Mouse (Mus musculus) liver, adult 2 months (tissue): ENCODE results near the gene Arhgef40. TPM values are rescaled to one million over a fixed set of nuclear protein-coding genes. Genes with fewer than 3 reads are reported as not detected.

ENCODE experiments used
- DNase-seq: peaks from one replicate; pipeline ENCODE4 v3.0.0-alpha.2; 2011; ENCODE audit warnings: low read depth, low spot score; ENCODE audit errors: extremely low read depth
- H3K27ac ChIP-seq: fragments of 200-500 bp; replicated peaks from 2 replicates; pipeline ENCODE4 v1.5.1; 2012; ENCODE audit warnings: low read depth, mild to moderate bottlenecking, control low read depth, inconsistent platforms, low read length; ENCODE audit not compliant: insufficient read depth
- H3K27me3 ChIP-seq: fragments of 200-500 bp; 2 replicates; pipeline ENCODE4 v1.6.1; 2012; ENCODE audit warnings: mild to moderate bottlenecking, moderate library complexity, low read length, inconsistent platforms; ENCODE audit not compliant: control insufficient read depth, insufficient read depth
- H3K36me3 ChIP-seq: fragments of 200-500 bp; 2 replicates; pipeline ENCODE4 v1.6.1; 2012; ENCODE audit warnings: low read length, inconsistent platforms; ENCODE audit not compliant: control insufficient read depth, insufficient read depth
- H3K4me1 ChIP-seq: fragments of 200-500 bp; 2 replicates; pipeline ENCODE4 v1.6.1; 2011; ENCODE audit warnings: low read length; ENCODE audit not compliant: control insufficient read depth, insufficient read depth
- H3K4me3 ChIP-seq: fragments of 200-500 bp; 2 replicates; pipeline ENCODE4 v1.5.1; 2011; ENCODE audit warnings: low read depth, mild to moderate bottlenecking, control low read depth, low read length, moderate library complexity; ENCODE audit not compliant: insufficient read depth
- H3K79me2 ChIP-seq: fragments of 200-500 bp; 2 replicates; pipeline ENCODE4 v1.6.1; 2012; ENCODE audit warnings: inconsistent platforms, mild to moderate bottlenecking, low read length, moderate library complexity; ENCODE audit not compliant: control insufficient read depth, insufficient read depth
- H3K9ac ChIP-seq: fragments of 200-500 bp; 2 replicates; pipeline ENCODE4 v1.6.1; 2012; ENCODE audit warnings: low read depth, mild to moderate bottlenecking, control low read depth, inconsistent platforms, low read length
- CTCF ChIP-seq: fragments of 200-500 bp; IDR thresholded peaks from 2 replicates; pipeline ENCODE4 v1.5.1; 2011; ENCODE audit warnings: low read depth, low read length, control low read depth
- POLR2A ChIP-seq: fragments of 200-500 bp; IDR thresholded peaks from 2 replicates; pipeline ENCODE4 v1.6.1; 2011; ENCODE audit warnings: low read length, control low read depth; ENCODE audit not compliant: insufficient read depth; ENCODE audit errors: extremely low read depth
- WGBS: fragments of 180-500 bp; shearing (Covaris S2); methylation state at CpG from one replicate; pipeline ENCODE4 v1.1.7; 2018; 5-methylcytosine and 5-hydroxymethylcytosine counted together
- polyA plus RNA-seq: library from polyadenylated mRNA; depleted of rRNA; stranded (reverse); fragments of >200 nt; gene quantifications from 2 replicates; pipeline ENCODE4 v1.2.3, GENCODE M21; 2012
- total RNA-seq: library from RNA; depleted of rRNA; stranded (reverse); fragments of >200 nt; gene quantifications from 2 replicates; pipeline ENCODE4 v1.2.3, GENCODE M21; 2014

The Arhgef40 gene
- total and polyA plus RNA-seq, 2 experiments, result 6.1 to 16.1 TPM

DNA sequence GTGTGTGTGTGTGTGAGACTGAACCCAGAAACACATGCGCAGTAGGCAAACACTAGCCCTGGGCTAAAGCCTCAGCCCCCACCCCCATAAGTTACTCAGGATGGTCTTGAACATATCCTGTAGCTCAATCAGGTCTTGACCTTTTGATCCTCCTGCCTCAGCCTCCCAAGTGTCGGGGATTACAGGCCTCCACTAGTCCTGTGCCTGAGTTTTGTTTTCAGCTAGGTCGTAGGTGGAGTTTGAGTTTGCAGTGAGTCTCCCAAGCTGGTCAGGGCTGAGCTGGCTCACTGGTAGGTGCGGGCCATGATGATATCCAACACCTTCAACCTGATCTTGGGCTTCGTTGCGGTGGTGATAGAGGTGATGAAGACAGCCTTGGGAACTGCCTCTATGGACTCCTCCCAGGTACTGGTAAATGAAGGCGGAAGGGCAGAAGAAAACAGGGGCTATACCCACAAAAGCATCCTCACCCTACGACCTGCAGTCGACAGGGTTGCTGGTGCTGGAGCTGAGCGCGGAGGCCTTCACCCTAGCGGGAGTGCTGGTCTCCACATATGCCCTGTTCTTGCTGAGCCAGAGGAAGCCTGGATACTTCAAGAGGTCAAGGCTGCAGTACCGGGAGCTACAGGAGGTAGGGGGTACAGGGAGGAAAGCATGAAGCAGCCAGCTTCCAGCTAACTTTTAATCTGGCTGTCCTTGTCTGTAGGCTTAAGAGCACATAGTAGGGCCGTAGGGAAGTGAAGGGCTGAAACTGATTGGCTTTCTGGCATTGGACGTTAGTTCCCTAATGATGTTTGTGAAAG, 33.9 kb downstream of the Arhgef40 start:
- TF ChIP-seq CTCF (no peak), POLR2A (no peak)
- Histone ChIP-seq H3K36me3 (no peaks in the 10 kb centered on the region), H3K4me3 (no peak overlapping the region), H3K27ac (no peak overlapping the region), H3K9ac (no peak overlapping the region), H3K27me3 (no peaks in the 10 kb centered on the region), H3K79me2 (peaks cover 15% of the 10 kb centered on the region; the same call in 1 of the 2 replicates), H3K4me1 (peaks cover 35% of the 10 kb centered on the region)
- 74% methylated on average over 15 of the region's 15 CpGs for WGBS
- DNase-seq, result no peak

DNA sequence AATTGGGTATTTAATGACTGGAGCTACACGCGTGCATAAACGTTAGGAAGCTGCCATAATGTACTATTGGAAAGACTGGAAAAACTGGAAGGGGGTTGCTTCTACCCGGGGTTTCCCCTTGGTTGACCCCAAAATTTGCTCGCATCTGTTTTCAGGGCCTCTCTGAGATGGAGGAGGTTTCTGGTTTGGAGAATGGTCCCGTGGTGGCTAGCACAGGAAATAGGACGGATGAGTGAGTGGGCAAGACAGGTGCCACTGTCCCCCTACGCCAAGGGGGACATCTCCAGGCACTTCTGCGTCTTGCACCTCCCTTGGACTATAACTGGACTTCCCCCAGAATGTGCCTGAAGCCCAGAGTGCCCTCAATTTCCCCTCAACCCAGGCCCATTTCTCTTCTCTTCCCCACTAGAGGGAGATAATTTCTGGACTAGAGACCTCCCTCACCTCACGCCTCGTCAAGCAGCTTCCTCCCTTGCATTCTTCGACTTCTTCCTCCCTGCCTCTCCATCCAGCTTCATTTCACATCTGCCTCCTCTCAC, 34.6 kb downstream of the Arhgef40 start:
- H3K4me3 ChIP-seq, result peak overlapping the region; percentile 79
- WGBS, result 17% methylated on average over 12 of the region's 12 CpGs
- peaks cover 35% of the 10 kb centered on the region for H3K4me1 ChIP-seq
- no peak for DNase-seq
- TF ChIP-seq CTCF (peak; percentile 41), POLR2A (no peak)
- peak overlapping the region; percentile 72 for H3K9ac ChIP-seq
- no peaks in the 10 kb centered on the region for H3K27me3 ChIP-seq
- H3K36me3 ChIP-seq, result no peaks in the 10 kb centered on the region
- H3K79me2 ChIP-seq, result peaks cover 15% of the 10 kb centered on the region; the same call in 1 of the 2 replicates
- H3K27ac ChIP-seq, result peak overlapping the region; percentile 70

DNA sequence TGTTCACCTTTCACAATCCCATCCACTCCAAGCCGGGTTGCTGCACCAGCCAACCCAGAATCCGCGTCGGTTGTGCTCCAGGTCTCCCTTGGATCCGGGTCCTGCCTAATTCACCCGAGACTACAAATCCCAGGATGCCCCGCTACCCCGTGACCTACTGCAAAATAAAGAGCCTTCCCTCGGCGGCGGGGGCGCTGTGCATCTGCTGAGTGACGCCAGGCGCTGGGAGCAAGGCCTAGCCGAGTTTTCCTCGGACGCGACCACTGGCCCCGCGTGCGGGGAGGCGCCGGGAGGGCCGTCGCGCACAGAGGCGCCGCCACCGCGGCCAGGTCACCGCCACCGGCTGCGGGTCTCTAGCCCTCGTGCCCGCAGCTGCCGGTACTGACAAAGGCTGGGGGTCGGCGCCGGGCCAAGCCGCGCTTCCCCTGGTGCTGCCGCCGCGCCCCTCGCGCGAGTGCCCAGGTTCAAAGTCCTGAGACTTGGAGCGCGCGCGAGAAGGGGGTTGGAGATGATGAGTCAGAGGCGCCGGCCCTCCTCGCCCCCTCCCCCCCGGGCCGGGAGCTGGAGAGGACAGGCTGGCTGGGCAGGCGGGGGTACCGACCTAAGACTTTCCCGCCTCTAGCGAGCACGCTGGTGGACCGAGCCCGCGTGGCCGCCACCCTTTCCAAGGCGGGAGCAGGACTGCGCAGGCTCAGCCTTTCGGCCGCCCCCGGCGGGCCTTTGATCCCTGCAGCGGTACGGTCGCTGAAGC, 35.2 kb downstream of the Arhgef40 start:
- Histone ChIP-seq H3K27me3 (no peaks in the 10 kb centered on the region), H3K9ac (peak overlapping the region; percentile 97), H3K27ac (peak overlapping the region; percentile 96), H3K79me2 (peaks cover 15% of the 10 kb centered on the region; the same call in 1 of the 2 replicates), H3K4me1 (peaks cover 35% of the 10 kb centered on the region), H3K4me3 (peak overlapping the region; percentile 79), H3K36me3 (no peaks in the 10 kb centered on the region)
- under 1% methylated on average over 74 of the region's 74 CpGs for WGBS
- DNase-seq, result peak; percentile 88
- TF ChIP-seq CTCF, result peak; percentile 64
- TF ChIP-seq POLR2A, result peak; percentile 51; the same call in 1 of the 2 replicates

DNA sequence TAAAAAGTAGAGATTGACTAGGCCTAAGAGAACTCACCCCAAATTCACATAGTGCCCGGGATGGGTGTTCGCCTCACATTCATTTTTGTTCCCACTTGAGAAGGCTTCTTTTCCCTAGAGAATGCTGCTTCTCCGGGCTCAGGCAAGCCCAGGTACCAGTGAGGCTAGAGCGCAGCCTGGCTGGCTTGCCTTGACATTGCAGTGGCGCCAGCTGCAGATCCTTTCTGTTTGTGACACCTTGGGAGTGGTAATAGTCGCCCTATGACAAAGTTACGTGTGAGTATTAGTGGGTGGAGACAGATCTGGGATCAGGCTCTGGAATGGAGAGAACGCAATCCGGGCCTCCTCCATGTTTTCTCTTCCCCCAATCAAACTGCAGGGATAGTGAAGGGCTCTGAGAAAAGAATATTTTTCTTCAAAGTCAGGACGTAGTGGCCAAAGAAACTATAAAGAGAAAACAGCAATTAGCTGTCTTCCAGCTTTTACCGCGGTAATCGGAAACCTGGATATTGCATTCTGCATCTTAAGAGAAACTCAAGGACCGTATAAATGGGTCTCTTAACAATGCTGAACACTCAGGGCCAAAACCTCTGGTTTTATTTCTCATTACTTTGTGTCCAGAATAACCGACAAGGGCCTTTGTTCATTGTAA, 36.1 kb downstream of the Arhgef40 start, which contains the start of gene Zfp219:
Gene Zfp219 (minus strand): TSS at position 248 of the 652 bp plus-strand sequence.
- peaks cover 15% of the 10 kb centered on the region; the same call in 1 of the 2 replicates for H3K79me2 ChIP-seq
- peak within 1 kb of the TSS; percentile 97 for H3K9ac ChIP-seq
- peak within 1 kb of the TSS; percentile 96 for H3K27ac ChIP-seq
- peak within 1 kb of the TSS; percentile 79 for H3K4me3 ChIP-seq
- WGBS, result 8% methylated on average over 15 of the region's 15 CpGs
- no peaks in the 10 kb centered on the region for H3K27me3 ChIP-seq
- peak; percentile 88 for TF ChIP-seq CTCF
- TF ChIP-seq POLR2A, result peak; percentile 86
- peaks cover 31% of the 10 kb centered on the region for H3K4me1 ChIP-seq
- H3K36me3 ChIP-seq, result no peaks in the 10 kb centered on the region
- peak; percentile 92 for DNase-seq

DNA sequence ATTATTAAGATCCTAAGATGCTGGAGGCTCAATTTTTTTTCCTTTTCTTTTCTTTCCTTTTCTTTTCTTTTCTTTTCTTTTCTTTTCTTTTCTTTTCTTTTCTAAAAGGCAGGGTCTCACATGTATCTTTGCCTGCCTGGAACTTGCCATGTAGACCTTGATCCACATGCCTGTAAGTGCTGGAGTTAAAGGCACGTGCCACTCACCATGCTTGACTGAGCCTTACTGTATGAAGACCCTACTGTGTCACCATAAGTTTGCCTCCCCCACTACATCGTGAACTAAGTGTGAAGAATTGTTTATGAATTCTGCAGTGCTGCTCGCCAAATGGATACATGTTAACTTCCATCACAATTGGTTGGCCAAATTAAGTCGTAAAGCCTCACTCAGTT, 36.6 kb downstream of the Arhgef40 start:
- DNase-seq, result no peak
- Histone ChIP-seq H3K79me2 (peaks cover 15% of the 10 kb centered on the region; the same call in 1 of the 2 replicates), H3K4me1 (peaks cover 26% of the 10 kb centered on the region), H3K27ac (0 out of 2 replicates have a peak overlapping the region, but pooled peaks have one; percentile 18), H3K36me3 (no peaks in the 10 kb centered on the region), H3K9ac (no peak overlapping the region), H3K27me3 (no peaks in the 10 kb centered on the region), H3K4me3 (no peak overlapping the region)
- TF ChIP-seq POLR2A, result no peak
- no peak for TF ChIP-seq CTCF
- WGBS, result 87% methylated on average over 4 of the region's 4 CpGs
